Mouse (Mus musculus) testis, adult 2 months (tissue): ENCODE results near the gene Adamts16.

Source experiments
- CTCF ChIP-seq: fragments of 200-500 bp; IDR thresholded peaks from 2 replicates; pipeline ENCODE4 v1.5.1; 2012; ENCODE audit warnings: low read depth, mild to moderate bottlenecking, inconsistent platforms, low read length, moderate library complexity; ENCODE audit not compliant: control insufficient read depth, insufficient read depth, insufficient replicate concordance
- POLR2A ChIP-seq: fragments of 200-500 bp; IDR thresholded peaks from 2 replicates; pipeline ENCODE4 v1.6.1; 2012; ENCODE audit warnings: low read depth, mild to moderate bottlenecking, inconsistent platforms, low read length, moderate library complexity; ENCODE audit not compliant: control insufficient read depth

GRCm38 (mm10) chr13:70793660-70794059 is 48.0 kb downstream of the Adamts16 start:
- TF ChIP-seq POLR2A: no peak
- TF ChIP-seq CTCF: no peak
